Mouse (Mus musculus) liver (tissue): Measurements from ENCODE around the gene Capn11.

Experiments used
- DNase-seq: peaks from one replicate; pipeline ENCODE4 v3.0.0-alpha.2; 2020; ENCODE audit warnings: mixed read lengths

Capn11 gene

GRCm38 (mm10) chr17:45580958-45581477, 78.1 kb downstream of the Capn11 start:
- DNase-seq: no peak
